Mouse (Mus musculus): ENCODE results near the gene Hapln4. TPM values are rescaled to one million over a fixed set of nuclear protein-coding genes. Genes with fewer than 3 reads are reported as not detected.

Gene Hapln4
- polyA plus RNA-seq, 1 experiment from 2014 or later: 0.10 TPM

DNA sequence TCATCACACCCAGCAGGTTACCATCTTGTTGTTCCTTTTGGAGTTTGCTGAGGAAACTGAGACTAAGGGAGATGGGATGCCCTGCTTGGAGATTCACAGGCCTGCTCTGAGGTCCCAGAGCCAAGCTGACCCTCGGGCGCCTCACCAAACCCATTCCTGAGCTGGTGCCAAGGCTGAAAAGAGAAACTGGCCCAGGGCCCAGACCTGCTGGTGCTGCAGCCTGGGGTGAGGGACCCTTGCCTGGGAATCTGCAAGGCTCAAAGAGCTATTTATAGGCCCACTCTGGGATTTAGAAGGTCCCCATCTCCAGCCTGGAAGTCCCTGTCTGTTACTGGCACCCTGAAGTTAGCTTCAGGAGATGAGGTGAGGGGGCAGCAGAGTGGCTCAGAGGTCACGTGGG is 45.2 kb downstream of the Hapln4 start:
- Histone ChIP-seq H3K27ac (no peak overlapping the region), H3K9me3 (no peaks in the 10 kb centered on the region), H3K36me3 (no peaks in the 10 kb centered on the region), H3K4me2 (no peak overlapping the region), H3K9ac (no peak overlapping the region), H3K4me1 (peaks cover 13% of the 10 kb centered on the region), H3K27me3 (replicated peaks) (no peaks in the 10 kb centered on the region), H3K4me3 (replicated peaks) (no peak overlapping the region)
- no peak for ATAC-seq (ENCODE audit: insufficient read depth, low FRiP score, low read depth)
- 73% methylated on average over 3 of the region's 3 CpGs for WGBS

- Histone ChIP-seq H3K9me3 (no peaks in the 10 kb centered on the region), H3K27me3 (replicated peaks) (no peaks in the 10 kb centered on the region), H3K36me3 (peaks cover 6% of the 10 kb centered on the region), H3K9ac (no peak overlapping the region), H3K27ac (no peak overlapping the region), H3K4me1 (peaks cover 13% of the 10 kb centered on the region), H3K4me2 (no peak overlapping the region), H3K4me3 (replicated peaks) (no peak overlapping the region)
- ATAC-seq (ENCODE audit: insufficient read depth, low FRiP score, low read depth): 0 out of 2 replicates have a peak, but pooled peaks have one; percentile 11
- WGBS: 67% methylated on average over 9 of the region's 9 CpGs
These were observed 46.2 kb downstream of the Hapln4 start for GRCm38 (mm10) chr8:70129309-70129952.

DNA sequence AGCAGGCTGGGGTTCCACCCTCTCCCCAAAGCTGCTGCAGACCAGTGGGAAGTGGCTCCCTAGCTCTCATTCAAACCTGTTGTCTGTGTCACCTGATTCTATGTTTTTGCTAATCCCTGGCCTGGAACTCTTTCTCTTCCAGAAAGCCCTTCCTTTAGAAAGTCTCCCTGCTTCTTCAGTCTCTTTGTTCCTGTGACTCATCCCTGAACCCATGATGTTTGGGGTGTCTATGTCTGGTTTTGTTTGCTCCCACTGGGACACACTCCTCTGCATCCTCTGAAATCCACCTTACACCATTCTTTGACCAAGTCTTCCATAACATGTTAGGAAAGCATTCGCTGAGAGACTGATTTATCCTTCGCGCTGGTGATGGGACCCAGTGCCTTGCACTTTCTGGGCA is 46.8 kb downstream of the Hapln4 start:
- Histone ChIP-seq H3K4me3 (replicated peaks) (no peak overlapping the region), H3K9me3 (no peaks in the 10 kb centered on the region), H3K9ac (no peak overlapping the region), H3K27ac (no peak overlapping the region), H3K27me3 (replicated peaks) (no peaks in the 10 kb centered on the region), H3K4me2 (no peak overlapping the region), H3K4me1 (peaks cover 13% of the 10 kb centered on the region), H3K36me3 (peaks cover 13% of the 10 kb centered on the region)
- ATAC-seq (ENCODE audit: insufficient read depth, low FRiP score, low read depth): no peak
- 81% methylated on average over 3 of the region's 3 CpGs for whole genome bisulfite sequencing

- H3K27ac ChIP-seq: peak within 1 kb of the TSS; percentile 17; the same call in 1 of the 2 replicates
- no peaks in the 10 kb centered on the region for H3K9me3 ChIP-seq
- ATAC-seq (ENCODE audit: insufficient read depth, low FRiP score, low read depth): peak; percentile 83
- under 1% methylated on average over 37 of the region's 37 CpGs for WGBS
- no peaks in the 10 kb centered on the region for H3K27me3 ChIP-seq (replicated peaks)
- peaks cover 24% of the 10 kb centered on the region for H3K36me3 ChIP-seq
- peak within 1 kb of the TSS; percentile 65 for H3K9ac ChIP-seq
- peaks cover 13% of the 10 kb centered on the region for H3K4me1 ChIP-seq
- H3K4me2 ChIP-seq: peak within 1 kb of the TSS; percentile 84
- peak within 1 kb of the TSS; percentile 74 for H3K4me3 ChIP-seq (replicated peaks)
These were observed 48.1 kb downstream of the Hapln4 start, which contains the start of gene Nr2c2ap for GRCm38 (mm10) chr8:70131166-70131883. Gene Nr2c2ap, plus strand, starts transcription at chr8:70131333.

DNA sequence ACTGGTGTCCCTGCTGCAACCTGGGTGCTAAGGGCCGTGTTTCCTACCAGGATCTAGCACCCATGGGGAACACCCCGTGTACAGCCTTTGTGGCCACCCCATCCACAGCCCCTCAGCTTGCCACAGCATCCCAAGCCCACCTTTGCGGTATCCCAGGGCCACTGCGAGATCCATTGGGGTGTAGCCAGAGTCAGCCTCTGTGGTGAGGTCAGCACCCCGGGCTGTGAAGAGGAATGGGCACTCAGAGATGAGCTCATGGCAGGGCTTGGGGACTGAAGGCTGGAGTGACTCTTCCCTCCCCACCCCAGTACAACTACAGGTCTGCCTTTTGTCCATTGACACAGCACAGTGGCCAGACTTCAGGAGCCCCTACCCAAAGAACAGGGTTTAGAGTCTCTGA is 50.8 kb downstream of the Hapln4 start:
- no peaks in the 10 kb centered on the region for H3K9me3 ChIP-seq
- H3K9ac ChIP-seq: no peak overlapping the region
- H3K27me3 ChIP-seq (replicated peaks): no peaks in the 10 kb centered on the region
- no peak overlapping the region for H3K27ac ChIP-seq
- no peak overlapping the region for H3K4me3 ChIP-seq (replicated peaks)
- 88% methylated on average over 5 of the region's 5 CpGs for WGBS
- no peak overlapping the region for H3K4me2 ChIP-seq
- H3K36me3 ChIP-seq: peaks cover 25% of the 10 kb centered on the region
- no peak for ATAC-seq (ENCODE audit: insufficient read depth, low FRiP score, low read depth)
- peaks cover 19% of the 10 kb centered on the region for H3K4me1 ChIP-seq

GRCm38 (mm10) chr8:70134931-70135330 is 51.7 kb downstream of the Hapln4 start:
- Histone ChIP-seq H3K9me3 (no peaks in the 10 kb centered on the region), H3K4me3 (replicated peaks) (no peak overlapping the region), H3K9ac (no peak overlapping the region), H3K36me3 (peaks cover 25% of the 10 kb centered on the region), H3K4me1 (peaks cover 19% of the 10 kb centered on the region), H3K27me3 (replicated peaks) (no peaks in the 10 kb centered on the region), H3K27ac (no peak overlapping the region), H3K4me2 (no peak overlapping the region)
- 93% methylated on average over 9 of the region's 9 CpGs for WGBS
- no peak for ATAC-seq (ENCODE audit: insufficient read depth, low FRiP score, low read depth)

GRCm38 (mm10) chr8:70136591-70136990 is 53.3 kb downstream of the Hapln4 start:
- H3K4me2 ChIP-seq: no peak overlapping the region
- no peaks in the 10 kb centered on the region for H3K9me3 ChIP-seq
- no peak for ATAC-seq (ENCODE audit: insufficient read depth, low FRiP score, low read depth)
- H3K4me3 ChIP-seq (replicated peaks): no peak overlapping the region
- peaks cover 20% of the 10 kb centered on the region for H3K4me1 ChIP-seq
- H3K27me3 ChIP-seq (replicated peaks): no peaks in the 10 kb centered on the region
- no peak overlapping the region for H3K27ac ChIP-seq
- peaks cover 25% of the 10 kb centered on the region for H3K36me3 ChIP-seq
- 91% methylated on average over 4 of the region's 4 CpGs for WGBS
- H3K9ac ChIP-seq: no peak overlapping the region

DNA sequence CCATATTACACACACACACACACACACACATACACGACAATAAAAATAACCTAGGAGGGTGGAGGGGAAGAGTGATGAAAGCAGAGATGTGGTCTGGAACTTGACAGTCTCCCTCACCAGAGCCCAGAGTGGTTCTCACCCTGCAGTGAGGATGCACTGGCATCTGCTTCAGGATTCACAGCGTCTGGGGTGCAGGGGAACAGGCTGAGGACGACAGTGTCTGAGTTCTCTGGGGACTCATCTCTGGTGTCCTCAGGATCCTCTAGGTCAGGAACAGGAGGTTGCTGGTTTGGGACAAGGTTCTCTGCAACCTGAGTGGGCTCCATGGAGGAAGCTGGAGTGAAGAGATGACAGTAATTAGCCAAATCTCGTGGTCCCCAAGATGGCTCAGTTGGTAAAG is 54.6 kb downstream of the Hapln4 start:
- Histone ChIP-seq H3K9ac (no peak overlapping the region), H3K36me3 (peaks cover 32% of the 10 kb centered on the region), H3K9me3 (no peaks in the 10 kb centered on the region), H3K27ac (no peak overlapping the region), H3K4me3 (replicated peaks) (no peak overlapping the region; the same call in 1 of the 2 replicates), H3K27me3 (replicated peaks) (no peaks in the 10 kb centered on the region), H3K4me2 (peak overlapping the region; percentile 64), H3K4me1 (peaks cover 16% of the 10 kb centered on the region)
- ATAC-seq (ENCODE audit: insufficient read depth, low FRiP score, low read depth): no peak
- WGBS: 76% methylated on average over 4 of the region's 4 CpGs

- Histone ChIP-seq H3K4me2 (peak within 1 kb of the TSS; percentile 70), H3K4me3 (replicated peaks) (peak within 1 kb of the TSS; percentile 81), H3K9ac (peak within 1 kb of the TSS; percentile 73), H3K4me1 (peaks cover 16% of the 10 kb centered on the region), H3K27me3 (replicated peaks) (no peaks in the 10 kb centered on the region), H3K9me3 (no peaks in the 10 kb centered on the region), H3K27ac (peak within 1 kb of the TSS; percentile 84), H3K36me3 (peaks cover 29% of the 10 kb centered on the region)
- WGBS: under 1% methylated on average over 46 of the region's 46 CpGs
- peak; percentile 97 for ATAC-seq (ENCODE audit: insufficient read depth, low FRiP score, low read depth)
These were observed 56.0 kb downstream of the Hapln4 start, which contains the start of the genes Rfxank, Borcs8 and Mef2b for GRCm38 (mm10) chr8:70139026-70139857. Gene Rfxank, minus strand, starts transcription at chr8:70139154. Gene Borcs8, plus strand, starts transcription at chr8:70139499. Gene Mef2b, plus strand, starts transcription at chr8:70139711.

GRCm38 (mm10) chr8:70139981-70140380 is 56.7 kb downstream of the Hapln4 start:
- H3K4me3 ChIP-seq (replicated peaks): peak overlapping the region; percentile 81
- H3K9ac ChIP-seq: peak overlapping the region; percentile 73
- peak overlapping the region; percentile 84 for H3K27ac ChIP-seq
- peaks cover 27% of the 10 kb centered on the region for H3K36me3 ChIP-seq
- 8% methylated on average over 9 of the region's 9 CpGs for WGBS
- H3K4me2 ChIP-seq: peak overlapping the region; percentile 70
- H3K4me1 ChIP-seq: peaks cover 16% of the 10 kb centered on the region
- ATAC-seq (ENCODE audit: insufficient read depth, low FRiP score, low read depth): no peak
- H3K9me3 ChIP-seq: no peaks in the 10 kb centered on the region
- no peaks in the 10 kb centered on the region for H3K27me3 ChIP-seq (replicated peaks)
